Mouse (Mus musculus): ENCODE measurements at regions not wholly inside any gene's neighbourhood (a gene's known extent, or its start where the extent isn't known, plus 50 kb on each side); places are given as distances from the start of the nearest gene placed in this dataset.

- H3K9me3 ChIP-seq (ENCODE audit: control insufficient read depth): no peaks in the 10 kb centered on the region
- H3K4me2 ChIP-seq (replicated peaks; ENCODE audit: low read depth): no peak overlapping the region
- TF ChIP-seq CTCF (IDR thresholded peaks at IDR 0.05; ENCODE audit: low read depth): no peak
- no peaks in the 10 kb centered on the region for H3K4me1 ChIP-seq (replicated peaks; ENCODE audit: control insufficient read depth, insufficient read depth, low read length)
- no peak overlapping the region for H3K27ac ChIP-seq (ENCODE audit: low read depth, low read length)
- no peak overlapping the region for H3K4me3 ChIP-seq (ENCODE audit: low read depth, low read length)
- ATAC-seq: no peak
- H3K9ac ChIP-seq (ENCODE audit: low read depth, low read length): no peak overlapping the region
- no peaks in the 10 kb centered on the region for H3K27me3 ChIP-seq (replicated peaks; ENCODE audit: control insufficient read depth, insufficient read depth, low read length)
- WGBS: 85% methylated on average over 2 of the region's 2 CpGs
- H3K36me3 ChIP-seq (ENCODE audit: control insufficient read depth, insufficient read depth): no peaks in the 10 kb centered on the region
Measured at GRCm38 (mm10) chr15:51318760-51319159, 2565.9 kb upstream of the Gm7489 start.

GRCm38 (mm10) chr15:51320366-51320894 is 2564.3 kb upstream of the Gm7489 start:
- TF ChIP-seq CTCF (IDR thresholded peaks at IDR 0.05; ENCODE audit: low read depth): no peak

GRCm38 (mm10) chr15:51323284-51323683 is 2561.4 kb upstream of the Gm7489 start:
- no peaks in the 10 kb centered on the region for H3K4me1 ChIP-seq (replicated peaks; ENCODE audit: control insufficient read depth, insufficient read depth, low read length)
- TF ChIP-seq CTCF (IDR thresholded peaks at IDR 0.05; ENCODE audit: low read depth): no peak
- H3K27ac ChIP-seq (ENCODE audit: low read depth, low read length): no peak overlapping the region
- ATAC-seq: no peak
- H3K36me3 ChIP-seq (ENCODE audit: control insufficient read depth, insufficient read depth): no peaks in the 10 kb centered on the region
- no peaks in the 10 kb centered on the region for H3K27me3 ChIP-seq (replicated peaks; ENCODE audit: control insufficient read depth, insufficient read depth, low read length)
- H3K4me3 ChIP-seq (ENCODE audit: low read depth, low read length): no peak overlapping the region
- no peak overlapping the region for H3K9ac ChIP-seq (ENCODE audit: low read depth, low read length)
- 79% methylated on average over 5 of the region's 5 CpGs for WGBS
- H3K4me2 ChIP-seq (replicated peaks; ENCODE audit: low read depth): no peak overlapping the region
- no peaks in the 10 kb centered on the region for H3K9me3 ChIP-seq (ENCODE audit: control insufficient read depth)

More at GRCm38 (mm10) chr15:51320366-51320894, 2564.3 kb upstream of the Gm7489 start:
- Histone ChIP-seq H3K4me1 (replicated peaks; ENCODE audit: control insufficient read depth, insufficient read depth, low read length) (no peaks in the 10 kb centered on the region), H3K27ac (ENCODE audit: low read depth, low read length) (no peak overlapping the region), H3K4me3 (ENCODE audit: low read depth, low read length) (no peak overlapping the region), H3K27me3 (replicated peaks; ENCODE audit: control insufficient read depth, insufficient read depth, low read length) (no peaks in the 10 kb centered on the region), H3K4me2 (replicated peaks; ENCODE audit: low read depth) (no peak overlapping the region), H3K36me3 (ENCODE audit: control insufficient read depth, insufficient read depth) (no peaks in the 10 kb centered on the region), H3K9ac (ENCODE audit: low read depth, low read length) (no peak overlapping the region), H3K9me3 (ENCODE audit: control insufficient read depth) (no peaks in the 10 kb centered on the region)
- no peak for ATAC-seq
- 72% methylated on average over 10 of the region's 10 CpGs for WGBS

GRCm38 (mm10) chr15:51324211-51324610 is 2560.5 kb upstream of the Gm7489 start:
- Histone ChIP-seq H3K4me2 (replicated peaks; ENCODE audit: low read depth) (no peak overlapping the region), H3K36me3 (ENCODE audit: control insufficient read depth, insufficient read depth) (no peaks in the 10 kb centered on the region), H3K27ac (ENCODE audit: low read depth, low read length) (no peak overlapping the region), H3K27me3 (replicated peaks; ENCODE audit: control insufficient read depth, insufficient read depth, low read length) (no peaks in the 10 kb centered on the region), H3K4me1 (replicated peaks; ENCODE audit: control insufficient read depth, insufficient read depth, low read length) (no peaks in the 10 kb centered on the region), H3K9me3 (ENCODE audit: control insufficient read depth) (no peaks in the 10 kb centered on the region), H3K4me3 (ENCODE audit: low read depth, low read length) (no peak overlapping the region), H3K9ac (ENCODE audit: low read depth, low read length) (no peak overlapping the region)
- ATAC-seq: no peak
- TF ChIP-seq CTCF (IDR thresholded peaks at IDR 0.05; ENCODE audit: low read depth): no peak
- WGBS: 88% methylated on average over 5 of the region's 5 CpGs

- TF ChIP-seq CTCF (IDR thresholded peaks at IDR 0.05; ENCODE audit: low read depth): no peak
- no peak overlapping the region for H3K4me2 ChIP-seq (replicated peaks; ENCODE audit: low read depth)
- H3K4me3 ChIP-seq (ENCODE audit: low read depth, low read length): no peak overlapping the region
- no peaks in the 10 kb centered on the region for H3K27me3 ChIP-seq (replicated peaks; ENCODE audit: control insufficient read depth, insufficient read depth, low read length)
- H3K9me3 ChIP-seq (ENCODE audit: control insufficient read depth): no peaks in the 10 kb centered on the region
- no peak overlapping the region for H3K27ac ChIP-seq (ENCODE audit: low read depth, low read length)
- H3K36me3 ChIP-seq (ENCODE audit: control insufficient read depth, insufficient read depth): no peaks in the 10 kb centered on the region
- ATAC-seq: no peak
- H3K9ac ChIP-seq (ENCODE audit: low read depth, low read length): no peak overlapping the region
- H3K4me1 ChIP-seq (replicated peaks; ENCODE audit: control insufficient read depth, insufficient read depth, low read length): no peaks in the 10 kb centered on the region
- 65% methylated on average over 5 of the region's 5 CpGs for WGBS
Measured at GRCm38 (mm10) chr15:51327702-51328101, 2557.0 kb upstream of the Gm7489 start.

- TF ChIP-seq CTCF (IDR thresholded peaks at IDR 0.05; ENCODE audit: low read depth): no peak
- H3K4me1 ChIP-seq (replicated peaks; ENCODE audit: control insufficient read depth, insufficient read depth, low read length): no peaks in the 10 kb centered on the region
- no peak overlapping the region for H3K4me2 ChIP-seq (replicated peaks; ENCODE audit: low read depth)
- H3K9me3 ChIP-seq (ENCODE audit: control insufficient read depth): no peaks in the 10 kb centered on the region
- no peaks in the 10 kb centered on the region for H3K27me3 ChIP-seq (replicated peaks; ENCODE audit: control insufficient read depth, insufficient read depth, low read length)
- no peak overlapping the region for H3K4me3 ChIP-seq (ENCODE audit: low read depth, low read length)
- 71% methylated on average over 1 of the region's 1 CpGs for WGBS
- no peak overlapping the region for H3K9ac ChIP-seq (ENCODE audit: low read depth, low read length)
- H3K36me3 ChIP-seq (ENCODE audit: control insufficient read depth, insufficient read depth): no peaks in the 10 kb centered on the region
- no peak for ATAC-seq
- H3K27ac ChIP-seq (ENCODE audit: low read depth, low read length): no peak overlapping the region
Measured at GRCm38 (mm10) chr15:51336441-51336840, 2548.3 kb upstream of the Gm7489 start.

GRCm38 (mm10) chr15:51346301-51346700 is 2538.4 kb upstream of the Gm7489 start:
- Histone ChIP-seq H3K27ac (ENCODE audit: low read depth, low read length) (no peak overlapping the region), H3K9ac (ENCODE audit: low read depth, low read length) (no peak overlapping the region), H3K9me3 (ENCODE audit: control insufficient read depth) (no peaks in the 10 kb centered on the region), H3K4me1 (replicated peaks; ENCODE audit: control insufficient read depth, insufficient read depth, low read length) (no peaks in the 10 kb centered on the region), H3K27me3 (replicated peaks; ENCODE audit: control insufficient read depth, insufficient read depth, low read length) (no peaks in the 10 kb centered on the region), H3K36me3 (ENCODE audit: control insufficient read depth, insufficient read depth) (no peaks in the 10 kb centered on the region), H3K4me2 (replicated peaks; ENCODE audit: low read depth) (no peak overlapping the region), H3K4me3 (ENCODE audit: low read depth, low read length) (no peak overlapping the region)
- no peak for ATAC-seq
- WGBS: 77% methylated on average over 4 of the region's 4 CpGs
- no peak for TF ChIP-seq CTCF (IDR thresholded peaks at IDR 0.05; ENCODE audit: low read depth)
